Mouse (Mus musculus) megakaryocyte, embryonic 14.5 days (primary cell): ENCODE measurements around the gene Med17.

ENCODE experiments used
- FLI1 ChIP-seq: IDR thresholded peaks from 2 replicates; pipeline ENCODE4 v1.6.1; 2012; ENCODE audit warnings: low read length, inconsistent platforms, mixed read lengths
- GATA1 ChIP-seq: IDR thresholded peaks from 3 replicates; pipeline ENCODE4 v1.6.1; 2012; ENCODE audit warnings: mixed read lengths, low read length, inconsistent platforms, borderline replicate concordance

- no peak for TF ChIP-seq GATA1
- no peak for TF ChIP-seq FLI1
These were observed 67.9 kb downstream of the Med17 start for GRCm38 (mm10) chr9:15211876-15212275.
